Mouse (Mus musculus): ENCODE results near the gene Nckap5. TPM values are rescaled to one million over a fixed set of nuclear protein-coding genes. Genes with fewer than 3 reads are reported as not detected.
A peak's percentile ranks its signal among the peaks of the same experiment; 100 is the strongest.

Gene Nckap5
- polyA plus RNA-seq, 1 experiment from 2014 or later, result 28.3 TPM

DNA sequence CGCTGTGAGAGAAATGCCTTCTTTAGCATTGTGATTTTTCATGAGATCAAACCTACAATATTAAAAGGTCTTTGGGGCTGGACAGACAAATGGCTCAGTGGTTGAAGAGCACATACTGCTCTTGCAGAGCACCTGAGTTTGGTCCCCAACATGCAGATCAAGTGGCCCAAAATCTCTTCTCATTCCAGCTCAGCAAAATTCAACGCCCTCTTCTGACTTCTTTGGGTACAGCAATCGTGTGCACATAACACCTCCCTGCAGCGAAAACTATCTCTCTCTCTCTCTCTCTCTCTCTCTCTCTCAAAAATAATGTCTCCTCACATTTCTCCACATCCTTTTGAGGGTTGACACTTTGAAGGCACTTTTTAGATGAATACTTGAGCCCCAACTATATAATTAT is 398.3 kb downstream of the Nckap5 start:
- Histone ChIP-seq H3K4me3 (replicated peaks) (no peak overlapping the region), H3K9me3 (no peaks in the 10 kb centered on the region), H3K4me1 (peaks cover 5% of the 10 kb centered on the region; the same call in 1 of the 2 replicates), H3K9ac (no peak overlapping the region), H3K4me2 (no peak overlapping the region), H3K27ac (no peak overlapping the region), H3K36me3 (replicated peaks) (no peaks in the 10 kb centered on the region), H3K27me3 (no peaks in the 10 kb centered on the region)
- 82% methylated on average over 4 of the region's 4 CpGs for WGBS
- ATAC-seq (ENCODE audit: low FRiP score), result no peak

DNA sequence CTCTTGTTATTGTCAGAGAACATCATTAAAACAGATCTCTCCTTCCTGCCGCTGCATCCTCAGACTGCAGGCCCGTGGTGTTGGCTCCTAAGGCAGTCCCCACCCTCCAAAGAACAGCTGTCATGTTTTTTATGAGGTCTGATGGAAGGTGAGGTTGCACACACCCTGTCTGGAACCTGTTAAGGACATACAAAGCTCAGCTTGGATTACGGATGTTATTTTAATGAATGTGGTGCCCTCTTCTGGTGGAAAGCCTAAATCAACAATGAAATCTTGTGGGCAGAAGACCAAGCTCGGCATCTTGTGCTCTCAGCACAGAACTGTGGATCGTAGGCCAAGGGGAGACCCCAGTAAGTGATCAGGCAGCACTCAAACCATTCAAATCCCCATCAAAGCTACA is 399.0 kb downstream of the Nckap5 start:
- H3K36me3 ChIP-seq (replicated peaks), result no peaks in the 10 kb centered on the region
- WGBS, result 25% methylated on average over 5 of the region's 5 CpGs
- H3K27ac ChIP-seq, result no peak overlapping the region
- peak; percentile 69; the same call in 1 of the 2 replicates for ATAC-seq (ENCODE audit: low FRiP score)
- H3K4me3 ChIP-seq (replicated peaks), result no peak overlapping the region
- H3K9me3 ChIP-seq, result no peaks in the 10 kb centered on the region
- H3K9ac ChIP-seq, result no peak overlapping the region
- H3K4me2 ChIP-seq, result no peak overlapping the region
- H3K4me1 ChIP-seq, result no peaks in the 10 kb centered on the region
- no peaks in the 10 kb centered on the region for H3K27me3 ChIP-seq

DNA sequence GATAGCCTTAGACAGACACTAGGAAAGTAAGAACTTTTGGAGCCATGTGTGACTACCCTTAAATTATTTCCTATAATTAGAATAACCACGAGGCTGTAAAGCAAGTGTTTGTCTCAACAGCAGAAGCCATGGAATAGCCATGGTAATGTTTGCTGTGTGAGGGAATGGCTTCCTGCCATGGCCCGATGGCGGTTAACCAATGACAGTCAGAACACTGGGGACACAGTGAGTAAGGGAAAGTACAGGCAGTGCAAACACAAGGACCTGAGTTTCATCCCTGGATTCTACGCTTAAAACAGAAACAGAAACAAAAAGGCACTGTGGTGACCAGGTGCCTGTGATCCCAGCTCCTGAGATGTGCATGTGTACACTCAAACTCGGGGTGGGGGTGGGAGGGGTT is 419.2 kb downstream of the Nckap5 start:
- no peaks in the 10 kb centered on the region for H3K9me3 ChIP-seq
- 95% methylated on average over 5 of the region's 5 CpGs for WGBS
- no peak overlapping the region for H3K4me2 ChIP-seq
- H3K9ac ChIP-seq, result no peak overlapping the region
- no peaks in the 10 kb centered on the region for H3K36me3 ChIP-seq (replicated peaks)
- H3K4me1 ChIP-seq, result no peaks in the 10 kb centered on the region
- H3K27ac ChIP-seq, result no peak overlapping the region
- H3K27me3 ChIP-seq, result no peaks in the 10 kb centered on the region
- H3K4me3 ChIP-seq (replicated peaks), result no peak overlapping the region
- ATAC-seq (ENCODE audit: low FRiP score), result no peak

DNA sequence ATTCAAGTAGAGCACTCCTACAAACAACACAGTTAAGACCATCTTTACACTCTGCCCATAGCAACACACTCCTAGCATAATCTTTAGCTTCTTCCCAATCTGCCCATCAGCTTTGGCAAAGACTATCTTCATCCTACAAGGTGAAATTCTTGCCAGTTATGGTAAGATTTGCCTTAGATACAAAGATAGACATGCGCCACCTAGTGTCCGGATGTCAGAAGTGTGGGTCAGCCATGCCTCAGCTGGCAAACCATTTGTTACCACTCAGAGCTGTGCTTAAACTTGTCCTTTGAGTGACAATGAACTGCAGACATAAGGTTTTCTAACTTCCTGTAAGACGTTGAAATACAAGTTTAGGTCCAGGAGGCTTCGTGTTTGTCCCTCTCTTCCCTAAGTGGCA is 422.7 kb downstream of the Nckap5 start:
- ATAC-seq (ENCODE audit: low FRiP score), result no peak
- Histone ChIP-seq H3K9ac (no peak overlapping the region), H3K9me3 (no peaks in the 10 kb centered on the region), H3K4me1 (no peaks in the 10 kb centered on the region), H3K4me3 (replicated peaks) (no peak overlapping the region), H3K4me2 (no peak overlapping the region), H3K27me3 (no peaks in the 10 kb centered on the region), H3K27ac (no peak overlapping the region), H3K36me3 (replicated peaks) (no peaks in the 10 kb centered on the region)
- WGBS, result 17% methylated on average over 4 of the region's 4 CpGs

DNA sequence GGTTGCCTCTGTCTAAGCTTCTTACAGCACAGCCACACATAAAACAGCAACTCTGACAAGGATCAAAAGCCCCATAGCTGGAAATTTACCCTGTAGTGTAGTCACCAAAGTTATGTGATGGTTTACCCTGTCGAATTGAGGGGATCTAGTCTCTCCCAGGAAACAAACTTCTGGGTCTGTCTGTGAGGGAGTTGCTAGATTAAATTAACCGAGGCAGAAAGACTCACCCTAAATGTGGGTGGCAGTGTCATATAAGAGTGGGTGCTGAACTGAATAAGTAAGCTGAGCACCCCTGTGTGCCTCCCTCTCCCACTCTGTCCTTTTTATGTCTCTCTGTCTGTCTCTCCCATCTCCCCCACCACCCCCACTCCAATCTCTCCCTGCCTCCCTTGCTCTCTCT is 425.1 kb downstream of the Nckap5 start:
- no peak overlapping the region for H3K9ac ChIP-seq
- H3K4me1 ChIP-seq, result no peaks in the 10 kb centered on the region
- no peaks in the 10 kb centered on the region for H3K9me3 ChIP-seq
- no peak overlapping the region for H3K4me3 ChIP-seq (replicated peaks)
- no peak for ATAC-seq (ENCODE audit: low FRiP score)
- no peaks in the 10 kb centered on the region for H3K36me3 ChIP-seq (replicated peaks)
- no peaks in the 10 kb centered on the region for H3K27me3 ChIP-seq
- H3K4me2 ChIP-seq, result no peak overlapping the region
- 88% methylated on average over 2 of the region's 2 CpGs for WGBS
- no peak overlapping the region for H3K27ac ChIP-seq

DNA sequence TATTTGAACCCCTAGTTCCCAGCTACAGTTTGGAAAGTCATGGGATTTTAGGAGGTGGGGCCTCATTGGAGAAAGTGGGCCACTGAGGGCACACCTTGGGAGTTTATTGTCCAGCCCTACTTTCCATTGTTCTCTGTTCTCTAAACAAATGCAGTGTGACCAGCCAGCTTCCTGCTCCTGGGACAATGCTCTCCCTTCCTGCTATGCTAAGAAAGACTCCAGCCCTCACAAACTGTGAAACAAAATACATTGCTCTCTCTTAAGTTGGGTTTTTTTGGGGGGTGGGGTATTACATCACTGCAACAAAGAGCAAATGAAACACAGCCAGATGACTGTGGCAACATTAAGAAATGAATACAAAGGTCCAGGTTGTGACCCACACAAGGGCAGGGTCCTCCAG is 426.6 kb downstream of the Nckap5 start:
- Histone ChIP-seq H3K4me3 (replicated peaks) (no peak overlapping the region), H3K36me3 (replicated peaks) (no peaks in the 10 kb centered on the region), H3K27me3 (no peaks in the 10 kb centered on the region), H3K27ac (no peak overlapping the region), H3K4me1 (no peaks in the 10 kb centered on the region), H3K9me3 (no peaks in the 10 kb centered on the region), H3K9ac (no peak overlapping the region), H3K4me2 (no peak overlapping the region)
- ATAC-seq (ENCODE audit: low FRiP score), result no peak

DNA sequence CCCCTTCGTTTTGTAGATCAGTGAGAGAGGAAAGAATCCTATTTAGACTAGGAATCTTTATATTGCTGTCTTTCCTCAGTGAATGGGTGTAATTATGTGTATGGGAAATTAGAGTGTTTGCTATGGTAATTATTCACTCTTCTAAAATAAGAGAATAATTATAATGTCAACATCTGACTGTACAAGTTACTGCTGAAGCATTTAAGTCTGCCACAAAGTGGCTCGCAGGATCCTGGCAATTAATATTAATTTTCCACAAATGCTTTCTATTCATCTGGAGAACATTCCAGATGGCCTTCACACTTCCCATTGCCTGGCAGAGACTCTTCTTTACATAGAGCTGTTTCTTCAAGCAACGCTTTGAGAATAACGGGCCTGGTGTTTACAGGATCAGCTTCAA is 439.4 kb downstream of the Nckap5 start:
- no peak overlapping the region for H3K9ac ChIP-seq
- H3K4me2 ChIP-seq, result no peak overlapping the region
- no peak overlapping the region for H3K4me3 ChIP-seq (replicated peaks)
- 46% methylated on average over 4 of the region's 4 CpGs for WGBS
- no peaks in the 10 kb centered on the region for H3K27me3 ChIP-seq
- H3K27ac ChIP-seq, result no peak overlapping the region
- ATAC-seq (ENCODE audit: low FRiP score), result no peak
- H3K9me3 ChIP-seq, result no peaks in the 10 kb centered on the region
- no peaks in the 10 kb centered on the region for H3K36me3 ChIP-seq (replicated peaks)
- no peaks in the 10 kb centered on the region; the same call in 1 of the 2 replicates for H3K4me1 ChIP-seq

DNA sequence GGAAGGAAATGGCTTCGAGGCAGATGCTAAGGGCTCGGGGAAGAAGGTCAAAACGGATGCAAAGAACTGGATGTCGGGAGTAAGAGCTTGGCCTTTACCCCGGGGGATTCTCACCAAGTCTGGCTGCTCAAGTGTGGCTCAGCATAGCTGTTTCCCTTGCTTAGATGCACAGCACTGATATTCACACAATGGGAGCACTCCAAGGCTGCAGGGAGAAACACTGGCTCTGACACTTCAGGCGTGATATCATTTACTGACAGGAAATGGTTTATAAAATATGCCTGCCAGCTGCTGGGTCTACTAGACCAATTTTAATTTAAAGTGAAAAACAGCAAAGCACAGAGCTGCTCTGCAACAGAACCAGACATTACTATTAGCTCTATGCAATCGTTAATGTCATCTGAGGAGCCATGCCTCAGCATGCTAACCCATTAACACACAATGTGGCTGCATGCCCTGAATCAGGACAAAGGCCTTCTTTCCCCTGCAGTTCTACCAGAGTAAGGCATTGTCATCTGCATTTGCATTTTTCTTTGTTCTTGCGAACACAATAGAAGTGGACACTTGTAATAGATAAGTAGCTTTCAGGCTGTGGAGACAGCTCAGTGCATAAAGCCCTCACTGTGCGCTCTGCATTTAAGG is 453.1 kb downstream of the Nckap5 start:
- no peak overlapping the region for H3K9ac ChIP-seq
- 71% methylated on average over 9 of the region's 9 CpGs for WGBS
- no peak for ATAC-seq (ENCODE audit: low FRiP score)
- H3K4me3 ChIP-seq (replicated peaks), result no peak overlapping the region
- H3K27me3 ChIP-seq, result no peaks in the 10 kb centered on the region
- no peak overlapping the region for H3K27ac ChIP-seq
- H3K9me3 ChIP-seq, result no peaks in the 10 kb centered on the region
- H3K36me3 ChIP-seq (replicated peaks), result no peaks in the 10 kb centered on the region
- no peaks in the 10 kb centered on the region for H3K4me1 ChIP-seq
- H3K4me2 ChIP-seq, result no peak overlapping the region

DNA sequence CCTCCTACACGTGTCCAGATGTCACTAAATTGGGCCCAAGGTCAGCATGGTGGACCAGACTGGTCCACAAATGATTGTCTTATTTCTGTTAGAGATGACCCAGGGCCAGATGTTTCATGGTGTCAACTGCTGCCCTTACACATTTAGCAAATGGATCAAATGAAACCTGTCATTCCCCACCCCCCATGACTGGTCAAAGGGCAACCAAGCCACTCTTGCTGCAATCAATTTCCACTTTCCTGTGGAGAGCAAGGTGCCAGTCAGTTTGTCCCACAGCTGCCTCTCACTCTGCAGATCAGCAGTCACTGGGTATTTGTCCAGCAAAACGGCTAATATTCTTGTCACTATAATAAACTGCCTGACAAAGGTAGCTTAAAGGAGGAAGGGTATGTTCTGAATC is 463.9 kb downstream of the Nckap5 start:
- Histone ChIP-seq H3K4me2 (no peak overlapping the region), H3K9ac (no peak overlapping the region)

DNA sequence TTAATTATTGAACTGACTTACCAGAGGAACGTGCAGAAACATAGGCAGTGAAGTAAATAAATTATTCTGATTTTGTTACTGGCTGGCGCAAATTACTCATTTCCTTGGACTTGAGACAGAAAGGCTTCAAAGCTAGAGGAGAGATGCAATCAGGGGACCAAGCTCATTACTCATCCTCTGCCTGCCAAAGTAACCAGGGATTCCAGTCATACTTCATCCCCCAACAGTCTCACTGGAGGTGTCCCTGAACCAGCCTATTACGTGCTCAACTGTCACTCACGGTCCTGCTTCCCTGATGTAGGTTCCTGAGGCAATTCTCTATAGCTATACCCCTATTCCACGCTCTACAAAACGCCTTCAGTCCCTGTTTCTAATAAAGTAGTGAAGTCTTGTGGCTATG is 466.0 kb downstream of the Nckap5 start:
- WGBS, result 82% methylated on average over 6 of the region's 6 CpGs
- Histone ChIP-seq H3K27ac (no peak overlapping the region), H3K27me3 (no peaks in the 10 kb centered on the region), H3K4me3 (replicated peaks) (no peak overlapping the region), H3K4me2 (no peak overlapping the region), H3K9ac (no peak overlapping the region), H3K9me3 (no peaks in the 10 kb centered on the region), H3K36me3 (replicated peaks) (no peaks in the 10 kb centered on the region), H3K4me1 (no peaks in the 10 kb centered on the region)
- no peak for ATAC-seq (ENCODE audit: low FRiP score)

More for the DNA sequence above, 463.9 kb downstream of the Nckap5 start:
- 80% methylated on average over 2 of the region's 2 CpGs for WGBS
- Histone ChIP-seq H3K36me3 (replicated peaks) (no peaks in the 10 kb centered on the region), H3K9me3 (no peaks in the 10 kb centered on the region), H3K4me3 (replicated peaks) (no peak overlapping the region), H3K27ac (no peak overlapping the region), H3K4me1 (no peaks in the 10 kb centered on the region), H3K27me3 (no peaks in the 10 kb centered on the region)
- ATAC-seq (ENCODE audit: low FRiP score), result no peak

DNA sequence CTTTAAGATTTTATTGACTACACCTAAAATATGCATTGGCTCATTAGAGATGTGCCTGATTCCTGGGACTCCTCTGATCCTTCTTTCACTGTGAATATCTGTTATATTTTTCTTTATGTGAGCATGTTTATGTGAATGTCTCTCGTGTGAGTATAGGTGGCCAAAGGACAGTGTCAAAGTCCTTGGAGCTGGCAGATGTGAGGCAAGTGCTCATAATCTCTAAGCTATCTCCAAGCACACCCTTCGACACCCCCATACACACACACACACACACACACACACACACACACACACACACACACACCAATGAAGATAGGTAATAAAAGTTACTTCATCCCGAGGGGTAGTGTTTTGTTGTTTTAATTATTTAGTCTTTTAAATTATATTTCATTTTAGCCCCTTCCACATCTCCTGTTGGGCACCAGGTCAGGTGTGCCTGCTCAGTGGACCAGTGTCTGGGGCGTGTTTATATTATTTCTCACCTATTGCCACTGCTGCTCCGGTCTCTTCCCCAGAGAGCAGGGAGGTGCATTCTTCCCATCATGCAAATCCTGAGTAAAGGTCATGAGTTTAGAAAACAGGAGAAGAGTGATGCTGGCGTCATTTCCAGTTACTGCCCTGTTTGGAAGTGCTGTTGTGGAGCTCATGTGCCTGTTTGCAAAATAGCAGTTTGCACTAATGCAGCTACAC is 469.9 kb downstream of the Nckap5 start:
- no peak for ATAC-seq (ENCODE audit: low FRiP score)
- no peaks in the 10 kb centered on the region for H3K9me3 ChIP-seq
- H3K4me2 ChIP-seq, result no peak overlapping the region
- no peaks in the 10 kb centered on the region for H3K27me3 ChIP-seq
- H3K27ac ChIP-seq, result no peak overlapping the region
- H3K9ac ChIP-seq, result no peak overlapping the region
- H3K4me1 ChIP-seq, result no peaks in the 10 kb centered on the region
- H3K4me3 ChIP-seq (replicated peaks), result no peak overlapping the region
- no peaks in the 10 kb centered on the region for H3K36me3 ChIP-seq (replicated peaks)
- 89% methylated on average over 6 of the region's 6 CpGs for WGBS

DNA sequence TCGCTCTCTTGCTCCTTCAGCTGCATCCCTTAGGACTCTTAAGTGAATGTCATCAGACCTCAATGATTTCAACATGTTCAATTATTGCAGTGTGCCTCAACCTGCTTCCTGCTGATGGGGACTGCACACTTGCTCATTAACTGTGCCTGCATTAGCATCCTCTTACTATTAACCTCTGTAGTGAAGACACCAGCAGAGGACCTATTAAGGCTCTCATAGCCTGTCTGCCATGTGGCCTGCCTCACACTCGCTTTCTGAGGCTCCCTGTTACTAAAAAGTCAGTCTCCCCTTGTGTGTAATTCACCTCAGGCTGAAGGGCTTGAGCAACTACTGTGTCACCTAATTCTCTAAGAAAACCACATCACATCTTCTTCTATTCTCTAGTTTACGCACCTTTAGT is 470.5 kb downstream of the Nckap5 start:
- no peak overlapping the region for H3K4me2 ChIP-seq
- no peak for ATAC-seq (ENCODE audit: low FRiP score)
- H3K36me3 ChIP-seq (replicated peaks), result no peaks in the 10 kb centered on the region
- H3K27ac ChIP-seq, result no peak overlapping the region
- no peaks in the 10 kb centered on the region for H3K27me3 ChIP-seq
- no peak overlapping the region for H3K4me3 ChIP-seq (replicated peaks)
- H3K4me1 ChIP-seq, result no peaks in the 10 kb centered on the region
- H3K9me3 ChIP-seq, result no peaks in the 10 kb centered on the region
- H3K9ac ChIP-seq, result no peak overlapping the region
- 81% methylated on average over 3 of the region's 3 CpGs for WGBS

DNA sequence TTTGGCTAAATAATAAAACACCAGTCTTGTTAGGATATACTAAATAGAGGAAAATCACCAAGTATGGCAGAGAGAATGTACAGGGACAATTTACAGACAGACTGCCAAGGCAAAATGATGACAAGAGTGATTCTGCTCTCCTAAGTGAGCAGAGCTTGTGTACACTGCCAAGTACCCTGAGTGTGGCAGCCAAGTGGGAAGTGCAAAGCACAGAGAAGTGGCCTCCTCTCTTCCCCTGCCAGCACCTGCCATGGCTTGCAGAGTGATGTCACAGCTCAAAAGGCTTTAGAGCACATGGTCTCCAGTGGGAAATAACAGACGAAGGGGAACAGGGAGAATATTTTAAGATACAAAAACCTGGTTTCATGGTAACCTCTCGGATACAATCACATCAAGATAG is 488.8 kb downstream of the Nckap5 start:
- ATAC-seq (ENCODE audit: low FRiP score), result no peak
- 93% methylated on average over 2 of the region's 2 CpGs for WGBS
- no peaks in the 10 kb centered on the region for H3K27me3 ChIP-seq
- no peaks in the 10 kb centered on the region for H3K36me3 ChIP-seq (replicated peaks)
- H3K4me2 ChIP-seq, result no peak overlapping the region
- H3K27ac ChIP-seq, result no peak overlapping the region
- H3K9me3 ChIP-seq, result no peaks in the 10 kb centered on the region
- no peak overlapping the region for H3K9ac ChIP-seq
- no peak overlapping the region for H3K4me3 ChIP-seq (replicated peaks)
- H3K4me1 ChIP-seq, result no peaks in the 10 kb centered on the region

Data from forebrain, embryonic 12.5 days (tissue).